22 mouse cellular contexts compared by ENCODE assay signal in genomic region chr5:35686336-35686735, GRCm38 (mm10). TPM values are rescaled to one million over a fixed set of nuclear protein-coding genes. Genes with fewer than 3 reads are reported as not detected.
DNase-seq lines count a peak whose midpoint lies in the region; ATAC-seq lines count a peak whose summit lies in the region.
"Had no signal": no experiment of that assay in that cellular context is flagged by ENCODE, and none has a peak within 500 bp of the region (broad histone marks: within the 10 kb centered on the region; RNA-seq: fewer than 3 reads in every experiment).

No protein-coding gene starts in this region.

- peak overlapping the region; percentile 75 to 76; a peak in 2 of 4 replicates for H3K27ac ChIP-seq in heart, embryonic 14.5 days (replicated peaks in 1 of 2; ENCODE audit: control insufficient read depth in 1 of 2, insufficient read depth in 1 of 2, low read depth in 2 of 2, low read length in 2 of 2)
- peak overlapping the region; percentile 44; the same call in 1 of the 2 replicates for H3K27ac ChIP-seq in kidney, embryonic 16.5 days (ENCODE audit: low read length)
- H3K27ac ChIP-seq: embryonic facial prominence, embryonic 15.5 days; forebrain, embryonic 15.5 days had no signal

- H3K4me3 ChIP-seq in heart, embryonic 14.5 days (ENCODE audit: control insufficient read depth in 1 of 2, insufficient read depth in 1 of 2, low read depth in 1 of 2, low read length in 2 of 2) = no peak overlapping the region
- no peak overlapping the region for H3K4me3 ChIP-seq in kidney, embryonic 16.5 days (ENCODE audit: low read length)
- H3K4me3 ChIP-seq: embryonic facial prominence, embryonic 15.5 days; forebrain, embryonic 15.5 days; myocyte had no signal

- H3K36me3 ChIP-seq in heart, embryonic 14.5 days (ENCODE audit: control insufficient read depth, insufficient read depth, low read length) = no peaks in the 10 kb centered on the region
- H3K36me3 ChIP-seq in kidney, embryonic 16.5 days (ENCODE audit: insufficient read depth, low read length) = no peaks in the 10 kb centered on the region
- H3K36me3 ChIP-seq: embryonic facial prominence, embryonic 15.5 days; forebrain, embryonic 15.5 days had no signal

- peak; percentile 44 for DNase-seq in adrenal gland, postnatal 14 days
- no peak for DNase-seq in adrenal gland, postnatal 4 days (ENCODE audit: low spot score in 2 of 2)
- DNase-seq in heart, adult 18-20 months = no peak
- DNase-seq in kidney, postnatal 4 days = no peak
- DNase-seq in adipocyte (ENCODE audit: low spot score) = peak; percentile 92
- no peak for DNase-seq in cerebellum, adult 11-12 months
- DNase-seq: cerebellum, adult 8-10 months; cerebellum, postnatal 36 days; embryo, embryonic 11 days; gastrocnemius, postnatal 10 days; kidney, postnatal 36 days; thymus, adult 18-20 months; thymus, postnatal 36 days had no signal

- H3K9me3 ChIP-seq in heart, embryonic 14.5 days (ENCODE audit: control insufficient read depth, low read length) = no peaks in the 10 kb centered on the region
- H3K9me3 ChIP-seq in kidney, embryonic 16.5 days (ENCODE audit: low read length) = no peaks in the 10 kb centered on the region
- H3K9me3 ChIP-seq: embryonic facial prominence, embryonic 15.5 days; forebrain, embryonic 15.5 days had no signal

- ATAC-seq in heart, embryonic 14.5 days (ENCODE audit: insufficient number of reproducible peaks, insufficient read depth, low FRiP score, low read depth) = peak; percentile 27; the same call in 1 of the 2 replicates
- ATAC-seq in kidney, embryonic 16.5 days (ENCODE audit: low FRiP score, low TSS enrichment) = no peak
- ATAC-seq: forebrain, embryonic 15.5 days; intestine, postnatal 0 days; midbrain, embryonic 16.5 days had no signal

- H3K4me1 ChIP-seq in heart, embryonic 14.5 days (ENCODE audit: control insufficient read depth in 2 of 2, insufficient read depth in 2 of 2, low read length in 2 of 2) = peaks cover 55 to 58% of the 10 kb centered on the region in 2 experiments
- H3K4me1 ChIP-seq in kidney, embryonic 16.5 days (ENCODE audit: insufficient read depth, low read length) = peaks cover 31% of the 10 kb centered on the region
- H3K4me1 ChIP-seq: forebrain, embryonic 15.5 days had no signal

- H3K4me2 ChIP-seq in heart, embryonic 14.5 days (ENCODE audit: low read length) = no peak overlapping the region
- no peak overlapping the region for H3K4me2 ChIP-seq in kidney, embryonic 16.5 days (replicated peaks; ENCODE audit: low read depth, low read length)
- H3K4me2 ChIP-seq: embryonic facial prominence, embryonic 15.5 days; forebrain, embryonic 15.5 days had no signal

- WGBS in heart, embryonic 14.5 days = 73% methylated on average over 4 of the region's 4 CpGs
- WGBS in kidney, embryonic 16.5 days = 57% methylated on average over 4 of the region's 4 CpGs

- H3K27me3 ChIP-seq in heart, embryonic 14.5 days (ENCODE audit: control insufficient read depth, insufficient read depth, low read length) = peaks cover 6% of the 10 kb centered on the region; the same call in 1 of the 2 replicates
- H3K27me3 ChIP-seq in kidney, embryonic 16.5 days (ENCODE audit: insufficient read depth, low read length) = no peaks in the 10 kb centered on the region
- H3K27me3 ChIP-seq: embryonic facial prominence, embryonic 15.5 days; forebrain, embryonic 15.5 days had no signal

- peak overlapping the region; percentile 22; the same call in 1 of the 2 replicates for H3K9ac ChIP-seq in heart, embryonic 14.5 days (ENCODE audit: low read length)
- H3K9ac ChIP-seq in kidney, embryonic 16.5 days (replicated peaks; ENCODE audit: low read length) = no peak overlapping the region
- H3K9ac ChIP-seq: embryonic facial prominence, embryonic 15.5 days; forebrain, embryonic 15.5 days had no signal

RNA-seq across cellular contexts. Expression of gene Htra3, which starts 6.8 kb away (rescaled TPM):
- total RNA-seq in adrenal gland, postnatal 14 days (2021) = 49.7 TPM in 2 replicates
- total RNA-seq in adrenal gland, postnatal 4 days (2021) = 10 to 100 TPM; 39.0 to 45.2 TPM
- 7.6 and 7.8 TPM in 2 replicates for polyA plus RNA-seq in heart, embryonic 14.5 days (2014; fragmentation: Nextera tagmentation; extraction: Ambion mirVana)
- 10 to 100 TPM; 73.5 to 83.6 TPM for total RNA-seq in heart, adult 18-20 months (2021)
- polyA plus RNA-seq in kidney, embryonic 16.5 days (2015; fragmentation: Nextera tagmentation; extraction: Ambion mirVana) = 16.9 and 18.4 TPM in 2 replicates
- total RNA-seq: granulocyte monocyte progenitor cell, adult 5-6 weeks; megakaryocyte-erythroid progenitor cell, adult 5-6 weeks had no signal

RNA-seq across cellular contexts. Expression of gene Sh3tc1, which starts 53.5 kb away (rescaled TPM):
- 14.9 and 15.0 TPM in 2 replicates for total RNA-seq in adrenal gland, postnatal 14 days (2021)
- 10 to 100 TPM; 12.6 to 21.4 TPM for total RNA-seq in adrenal gland, postnatal 4 days (2021)
- 6.3 and 7.8 TPM in 2 replicates for polyA plus RNA-seq in heart, embryonic 14.5 days (2014; fragmentation: Nextera tagmentation; extraction: Ambion mirVana)
- 10 to 100 TPM in 1 of 2 experiments, 1 to 10 TPM in 1; 8.2 to 10.3 TPM for total RNA-seq in heart, adult 18-20 months (2021)
- 25.2 and 27.6 TPM in 2 replicates for polyA plus RNA-seq in kidney, embryonic 16.5 days (2015; fragmentation: Nextera tagmentation; extraction: Ambion mirVana)
- total RNA-seq: megakaryocyte-erythroid progenitor cell, adult 5-6 weeks had no signal

Comparison
In these comparisons a context has a peak if more than half of its experiments do, and no peak if none do; other contexts are left out.
1. DNase-seq: peak in adrenal gland, postnatal 14 days (single experiment) and adipocyte (single experiment); none in adrenal gland, postnatal 4 days (0 of 2), heart, adult 18-20 months (0 of 2), kidney, postnatal 4 days (0 of 2) and cerebellum, adult 11-12 months (single experiment).